Mouse (Mus musculus): ENCODE data around the gene Pxn.
"Not testable (repeated sequence)": the region's sequence is repeated elsewhere in the genome, so short reads cannot be mapped to it uniquely, and the experiment has no call there.

Pxn gene

DNA sequence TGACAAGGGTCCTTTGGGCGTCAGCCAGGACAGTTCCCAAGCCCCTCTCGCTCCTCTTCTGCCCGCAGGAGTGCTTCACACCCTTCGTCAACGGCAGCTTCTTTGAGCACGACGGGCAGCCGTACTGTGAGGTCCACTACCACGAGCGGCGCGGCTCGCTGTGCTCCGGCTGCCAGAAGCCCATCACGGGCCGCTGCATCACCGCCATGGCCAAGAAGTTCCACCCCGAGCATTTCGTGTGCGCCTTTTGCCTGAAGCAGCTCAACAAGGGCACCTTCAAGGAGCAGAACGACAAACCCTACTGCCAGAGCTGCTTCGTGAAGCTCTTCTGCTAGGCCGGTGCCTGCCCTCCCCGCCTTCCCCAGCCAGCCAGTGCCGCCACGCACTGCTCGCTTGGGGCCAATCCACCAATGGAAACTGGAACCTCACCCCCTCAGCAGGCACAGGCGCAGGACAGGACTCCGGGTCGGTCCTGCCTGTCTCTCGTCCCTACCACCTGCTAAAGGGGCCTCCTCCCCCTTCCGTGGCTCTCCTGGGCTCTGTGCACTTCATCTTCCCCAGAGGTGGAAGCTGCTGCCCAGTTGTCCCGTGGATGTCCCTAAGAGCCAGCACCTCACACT, 47.4 kb downstream of the Pxn start:
- no peak for DNase-seq (ENCODE audit: low spot score)

DNA sequence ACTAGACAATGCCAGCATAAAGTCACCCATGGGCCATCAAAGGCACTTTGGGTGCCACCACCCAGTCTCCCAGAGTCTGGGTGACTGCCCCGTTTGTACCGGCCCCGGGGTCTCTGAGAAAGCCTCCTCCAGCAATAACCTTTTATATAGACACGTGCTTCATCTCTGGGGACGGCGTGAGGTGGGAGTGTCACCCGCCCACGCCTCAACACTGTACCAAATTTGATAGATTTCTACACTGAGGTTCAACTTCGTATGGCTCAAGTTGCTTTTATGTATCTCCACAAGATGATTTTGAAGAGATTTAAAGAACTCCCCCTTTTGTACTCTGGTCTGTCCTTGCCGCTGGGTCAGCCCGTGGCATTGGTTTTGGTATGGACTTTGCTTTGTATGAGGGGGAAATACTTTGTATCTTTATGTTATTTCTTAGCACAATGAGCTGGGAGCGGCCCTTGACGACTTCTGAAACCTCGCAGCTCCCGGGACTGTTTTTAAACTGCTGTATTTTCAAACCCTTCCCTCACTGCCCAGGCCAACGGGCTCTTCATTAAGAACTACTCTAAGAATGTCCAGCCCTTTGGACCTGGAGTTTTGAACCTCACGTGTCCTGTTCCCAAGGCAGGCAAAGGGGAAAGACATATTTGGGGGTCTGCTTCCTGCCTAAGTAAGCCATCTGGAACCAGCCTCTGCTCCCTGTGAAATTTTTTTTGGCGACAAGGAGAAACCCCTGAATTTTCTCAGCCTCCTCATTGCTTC, 48.2 kb downstream of the Pxn start:
- no peak for DNase-seq (ENCODE audit: low spot score)

DNA sequence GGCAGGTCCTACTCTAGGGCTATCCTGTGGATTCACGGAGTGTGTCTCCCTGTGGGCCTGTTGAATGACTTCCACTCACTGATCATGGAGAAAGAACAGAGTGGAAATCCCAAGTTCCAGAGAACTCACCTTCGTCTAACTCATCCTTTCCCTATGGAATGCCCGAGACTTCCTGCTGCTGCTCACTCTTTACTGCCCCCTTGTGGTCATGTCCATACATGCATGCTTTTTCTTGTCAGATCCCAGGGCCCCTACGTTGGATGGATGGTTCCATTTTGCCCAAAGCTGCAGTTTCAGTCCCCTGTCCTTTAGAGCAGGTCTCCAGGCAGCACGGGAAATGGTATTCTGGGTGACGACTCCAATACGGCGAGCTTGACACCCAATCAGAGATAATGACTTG, 49.7 kb downstream of the Pxn start:
- DNase-seq (ENCODE audit: low spot score): peak; percentile 60

DNA sequence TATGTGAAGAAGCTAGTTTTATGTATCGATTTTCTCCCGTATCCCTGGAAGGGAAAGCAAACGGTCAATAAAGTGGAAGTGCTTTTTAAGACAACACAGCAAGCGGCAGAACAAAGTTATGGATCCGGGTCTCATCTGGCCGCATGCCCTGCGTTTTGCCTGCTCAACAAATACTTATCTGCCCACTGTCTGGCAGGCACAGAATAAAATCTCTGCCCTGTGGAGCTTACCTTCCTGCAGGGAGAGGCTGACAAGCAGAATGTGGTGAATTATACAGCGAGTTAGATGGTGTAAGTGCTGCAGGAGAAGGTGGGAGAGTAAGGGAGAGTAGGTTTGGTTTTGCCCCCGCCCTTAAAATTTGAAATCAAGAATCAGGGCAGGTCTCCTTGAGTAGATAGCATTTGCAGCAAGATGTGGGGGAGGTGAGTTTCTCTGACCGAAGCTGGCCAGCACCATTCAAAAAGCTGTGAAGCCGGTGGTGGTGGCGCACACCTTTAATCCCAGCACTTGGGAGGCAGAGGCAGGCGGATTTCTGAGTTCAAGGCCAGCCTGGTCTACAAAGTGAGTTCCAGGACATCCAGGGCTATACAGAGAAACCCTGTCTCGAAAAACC, 51.8 kb downstream of the Pxn start:
- DNase-seq (ENCODE audit: low spot score): no peak

DNA sequence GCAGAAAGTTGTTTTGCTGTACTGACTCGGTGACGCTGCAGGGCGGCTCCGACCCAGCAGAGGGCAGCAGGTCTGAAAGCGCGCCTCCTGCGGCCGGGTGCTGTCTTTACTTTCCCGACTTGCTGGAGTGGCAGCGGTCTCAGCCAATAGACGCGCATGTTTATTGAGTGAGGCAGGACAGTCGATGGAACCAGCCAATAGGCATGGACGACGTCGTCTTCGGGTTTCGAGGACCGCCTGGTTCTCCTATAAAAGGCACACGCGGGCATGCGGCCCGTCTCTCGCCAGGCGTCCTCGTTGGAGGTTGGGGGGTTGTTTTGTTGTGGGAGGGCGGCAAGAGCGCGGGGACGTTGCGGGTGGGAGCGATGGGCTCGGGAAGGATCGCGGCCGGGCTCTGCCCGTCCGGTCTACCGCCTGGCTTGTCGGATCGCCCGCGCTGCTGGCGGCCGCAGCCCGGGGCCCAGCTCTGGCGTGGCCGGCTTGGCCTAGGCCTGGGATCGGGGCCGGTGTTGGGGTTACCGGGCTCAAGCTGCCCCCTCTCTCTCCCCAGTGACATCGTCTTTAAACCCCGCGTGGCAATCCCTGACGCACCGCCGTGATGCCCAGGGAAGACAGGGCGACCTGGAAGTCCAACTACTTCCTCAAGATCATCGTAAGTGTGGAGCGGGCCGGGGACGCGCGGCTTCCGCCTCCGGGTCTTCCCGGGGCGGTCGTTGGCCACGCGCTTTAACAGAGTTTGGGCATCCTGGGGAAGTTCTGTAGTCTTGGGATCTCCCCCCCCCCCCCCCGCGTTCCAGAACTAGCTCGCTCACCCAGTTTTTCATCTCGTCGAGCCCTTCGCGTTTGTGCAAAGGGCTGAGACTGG, 53.0 kb downstream of the Pxn start, which contains the start of gene Rplp0:
TSS of gene Rplp0 (plus strand) at position 231 of the 865 bp plus-strand sequence.
- peak; percentile 100 for DNase-seq (ENCODE audit: low spot score)

DNA sequence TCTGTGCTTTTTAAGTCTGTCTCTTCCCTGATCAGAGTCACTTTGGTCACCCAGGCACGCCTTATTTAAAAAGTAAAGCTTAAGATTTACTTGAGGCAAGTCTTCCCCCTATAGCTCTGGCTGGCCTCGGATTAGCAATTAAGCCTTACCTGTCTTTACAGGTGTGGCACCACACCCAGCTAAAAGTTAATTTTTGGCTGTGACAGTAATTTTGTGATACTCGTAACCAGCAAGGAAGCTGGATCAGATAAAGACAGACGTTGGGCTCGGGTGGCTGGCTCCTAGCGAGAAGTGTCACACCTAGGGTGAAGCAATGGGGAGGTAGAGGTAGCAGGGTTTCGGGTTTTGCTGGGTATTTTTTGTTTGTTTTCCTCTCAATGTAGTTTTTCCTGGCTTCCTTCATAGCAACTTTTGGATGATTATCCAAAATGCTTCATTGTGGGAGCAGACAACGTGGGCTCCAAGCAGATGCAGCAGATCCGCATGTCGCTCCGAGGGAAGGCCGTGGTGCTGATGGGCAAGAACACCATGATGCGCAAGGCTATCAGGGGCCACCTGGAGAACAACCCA, 53.9 kb downstream of the Pxn start:
- DNase-seq (ENCODE audit: low spot score): no peak

DNA sequence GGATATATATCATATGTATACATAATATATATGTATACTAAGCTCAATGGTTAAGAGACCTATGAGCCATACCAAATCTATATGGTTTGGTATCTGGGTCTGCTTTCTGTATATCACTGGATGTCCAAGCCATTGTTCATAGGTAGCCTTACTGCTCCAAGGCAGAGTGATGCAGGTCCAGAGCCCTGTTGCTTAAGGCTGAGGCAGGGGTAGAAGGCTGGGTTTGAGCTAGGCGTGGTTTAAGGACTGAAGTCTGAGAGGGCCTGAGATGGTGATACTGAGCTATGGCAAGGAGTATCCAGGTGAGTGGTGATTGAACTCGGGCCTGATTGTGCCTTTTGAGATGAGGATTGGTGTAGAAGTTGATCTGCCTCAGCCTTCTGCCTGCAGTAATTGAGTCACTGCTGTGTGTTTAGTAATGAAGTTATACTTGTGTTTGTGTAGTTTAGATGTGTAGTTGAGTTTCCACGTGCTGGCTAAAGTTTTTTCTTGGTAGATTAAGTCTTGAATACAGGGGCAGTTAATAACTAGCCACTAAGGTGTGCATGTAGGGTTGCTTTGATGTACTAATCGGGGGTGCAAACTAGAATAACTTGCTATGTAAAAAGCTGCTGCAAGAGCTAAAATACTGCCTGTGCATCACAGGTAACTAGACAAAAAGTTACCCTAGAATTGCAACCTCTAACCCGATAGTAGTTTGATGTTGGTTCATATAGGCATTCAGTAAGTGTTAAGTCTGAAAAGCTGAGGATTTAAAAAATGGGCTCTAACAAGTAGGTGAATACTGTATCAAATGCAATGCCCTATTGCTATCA, 57.5 kb downstream of the Pxn start:
- DNase-seq (ENCODE audit: low spot score): no peak

DNA sequence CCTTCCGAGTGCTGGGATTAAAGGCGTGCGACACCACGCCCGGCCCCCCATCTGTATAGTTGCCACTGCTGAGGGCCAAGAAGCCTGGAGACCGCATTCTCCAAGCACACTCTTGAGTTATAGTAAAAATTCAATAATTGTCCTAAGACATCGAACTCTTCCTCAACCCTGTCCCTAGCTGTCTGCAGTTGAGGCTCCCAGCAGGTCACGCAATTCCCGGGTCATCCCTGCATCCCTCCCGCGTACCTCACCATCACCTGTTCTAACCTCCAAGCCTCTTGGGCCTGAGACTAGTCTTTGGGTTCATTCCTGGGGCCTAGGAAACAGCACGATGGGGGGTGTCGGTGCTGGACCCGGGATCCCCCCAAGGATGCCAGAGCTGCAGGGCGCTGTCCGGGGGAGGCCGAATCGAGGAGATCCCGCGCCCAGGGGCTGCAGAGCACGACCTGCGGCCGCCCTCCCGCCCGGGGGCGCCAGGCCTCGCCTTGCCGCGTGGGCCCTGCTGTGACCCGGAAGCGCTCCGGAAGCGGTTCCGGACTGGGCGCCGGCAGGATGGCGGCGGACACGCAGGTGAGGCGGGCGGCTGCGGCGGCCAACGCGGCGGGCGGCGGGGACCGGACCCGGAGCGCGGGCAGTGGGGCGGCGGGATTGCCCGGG, 58.4 kb downstream of the Pxn start, which contains the start of gene Gcn1l1:
TSS of gene Gcn1l1 (plus strand) at position 518 of the 657 bp plus-strand sequence.
- DNase-seq (ENCODE audit: low spot score): peak; percentile 72

DNA sequence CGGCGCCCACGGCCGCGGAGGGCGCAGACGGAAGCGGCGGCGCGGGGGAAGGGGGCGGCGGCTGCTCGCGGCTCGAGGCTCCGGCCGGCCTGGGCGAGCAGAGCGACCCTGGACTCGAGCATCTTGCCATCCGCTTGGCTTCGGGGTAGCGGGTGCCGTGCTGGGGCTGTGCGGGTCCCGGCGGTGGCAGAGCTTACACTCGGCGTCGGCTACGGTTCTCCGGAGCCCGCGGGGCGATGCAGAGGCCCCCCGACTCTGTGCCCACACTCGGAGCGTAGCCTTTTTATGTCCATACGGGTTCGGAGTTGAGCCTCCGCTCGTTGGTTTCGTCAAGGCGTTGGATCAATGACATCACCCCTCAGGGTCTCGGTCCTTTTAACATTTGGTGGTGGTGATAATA, 58.9 kb downstream of the Pxn start:
- DNase-seq (ENCODE audit: low spot score): no peak

DNA sequence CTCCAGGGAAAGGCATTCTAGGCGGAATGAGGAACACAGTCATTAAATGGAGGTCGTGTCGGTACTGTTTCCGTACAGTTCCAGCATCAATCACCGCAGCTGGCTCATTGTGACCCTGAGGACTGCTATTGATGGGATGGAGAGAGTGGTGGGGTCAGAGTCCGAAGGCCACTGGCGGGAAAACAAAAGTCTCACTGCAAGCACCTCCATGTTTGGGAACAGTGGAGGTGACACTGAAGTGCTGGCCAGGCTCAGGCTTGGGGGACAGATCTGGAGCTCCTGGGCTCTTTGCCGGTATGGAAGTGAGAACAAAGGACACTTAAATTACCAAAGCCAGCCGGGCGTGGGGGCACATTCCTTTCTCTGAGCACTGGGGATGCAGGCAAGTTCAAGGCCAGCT, 62.2 kb downstream of the Pxn start:
- no peak for DNase-seq (ENCODE audit: low spot score)

DNA sequence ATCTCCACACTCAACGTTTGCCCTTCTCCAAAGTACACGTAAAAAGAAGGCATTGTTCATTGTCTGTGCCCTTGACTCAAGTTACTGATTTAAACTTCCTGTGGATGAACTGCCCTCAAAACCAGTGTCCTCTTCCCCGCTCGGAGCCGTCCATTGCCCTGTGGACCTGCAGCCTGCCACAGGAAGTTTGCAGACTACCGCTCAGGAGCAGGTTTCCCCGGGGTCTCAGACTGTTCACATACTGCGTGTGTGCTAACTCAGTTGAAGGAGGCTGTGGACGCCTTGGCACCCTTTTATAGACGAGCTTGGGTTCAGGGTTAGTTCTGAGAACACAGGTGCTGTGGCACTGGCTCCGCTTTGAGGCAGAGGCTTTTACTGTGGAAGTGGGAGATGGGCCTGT, 62.8 kb downstream of the Pxn start:
- no peak for DNase-seq (ENCODE audit: low spot score)

DNA sequence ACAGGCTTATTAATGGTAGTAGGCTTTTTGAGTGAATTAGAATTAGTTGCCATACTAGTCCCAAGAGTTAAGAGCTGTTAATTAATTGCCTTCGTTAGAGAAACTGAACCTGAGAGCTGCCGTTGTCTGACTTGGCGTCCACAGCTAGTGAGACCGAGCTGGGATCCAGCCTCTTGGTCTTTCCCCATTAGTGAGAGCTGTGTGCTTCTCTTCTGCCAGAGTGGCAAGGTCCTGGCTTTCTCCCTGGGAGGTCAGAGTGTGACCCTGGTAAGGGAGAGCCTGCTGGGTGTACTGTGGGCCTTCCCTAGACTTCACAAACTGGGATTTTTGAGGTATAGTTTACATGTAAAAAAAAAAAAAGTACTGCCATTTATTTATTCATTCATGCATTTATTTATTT, 63.2 kb downstream of the Pxn start:
- no peak for DNase-seq (ENCODE audit: low spot score)

DNA sequence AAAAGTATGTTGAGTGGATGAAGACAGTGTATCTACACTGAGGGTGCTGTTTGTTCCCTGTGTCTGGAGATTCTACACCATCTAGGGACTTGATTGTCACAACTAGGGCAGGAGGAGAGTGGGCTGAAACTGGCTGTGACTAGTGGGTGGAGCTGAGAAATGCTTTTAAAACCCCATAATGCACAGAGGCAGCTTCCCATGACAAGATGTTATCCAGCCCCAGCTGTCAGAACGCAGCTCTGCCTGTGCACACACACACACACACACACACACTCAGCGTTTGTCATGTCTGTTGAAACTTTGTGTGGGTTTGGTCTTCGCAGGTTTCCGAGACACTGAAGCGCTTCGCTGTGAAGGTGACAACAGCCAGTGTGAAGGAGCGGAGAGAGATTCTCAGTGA, 64.6 kb downstream of the Pxn start:
- DNase-seq (ENCODE audit: low spot score): no peak

DNA sequence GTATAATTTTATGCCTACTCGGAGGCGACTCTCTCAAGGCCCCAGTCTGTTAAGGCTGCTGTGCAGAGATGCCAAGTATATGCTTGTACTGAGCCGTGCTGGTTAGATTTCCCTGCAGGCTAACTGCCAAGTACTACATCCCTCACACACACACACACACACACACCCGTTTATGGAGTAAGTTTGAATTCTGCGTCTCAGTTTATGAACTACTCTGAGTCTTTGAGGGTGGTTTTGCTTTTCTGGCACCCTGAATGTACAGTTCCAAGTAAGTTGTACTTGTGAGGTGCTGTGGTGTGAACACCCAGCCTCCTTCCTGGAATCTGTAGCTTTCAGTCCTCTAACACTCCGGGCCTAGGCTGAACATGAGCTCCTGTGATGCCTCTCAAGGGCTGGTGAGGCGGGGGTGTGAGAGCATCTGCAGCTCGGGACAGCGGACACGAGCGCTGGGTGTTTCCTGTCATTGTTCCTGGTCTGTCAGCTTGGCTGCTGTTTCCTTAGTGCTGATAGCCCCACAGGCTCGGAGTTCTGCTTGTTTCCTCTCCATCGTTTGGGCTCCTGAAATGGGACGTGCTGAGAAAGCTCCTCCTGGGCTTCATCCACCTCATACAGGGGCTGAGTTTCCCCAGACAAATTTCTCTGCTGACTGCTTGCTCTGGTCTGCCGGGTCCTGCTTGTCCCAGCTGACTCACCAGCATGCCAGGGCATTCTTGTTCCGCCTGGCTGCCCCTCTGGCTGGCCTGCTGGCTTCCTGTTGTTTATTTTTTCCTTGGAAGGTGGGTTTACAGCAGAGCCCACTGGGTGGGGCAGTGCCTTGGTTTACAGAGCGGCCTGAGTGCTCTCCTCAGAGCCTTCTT, 66.4 kb downstream of the Pxn start:
- no peak for DNase-seq (ENCODE audit: low spot score)

DNA sequence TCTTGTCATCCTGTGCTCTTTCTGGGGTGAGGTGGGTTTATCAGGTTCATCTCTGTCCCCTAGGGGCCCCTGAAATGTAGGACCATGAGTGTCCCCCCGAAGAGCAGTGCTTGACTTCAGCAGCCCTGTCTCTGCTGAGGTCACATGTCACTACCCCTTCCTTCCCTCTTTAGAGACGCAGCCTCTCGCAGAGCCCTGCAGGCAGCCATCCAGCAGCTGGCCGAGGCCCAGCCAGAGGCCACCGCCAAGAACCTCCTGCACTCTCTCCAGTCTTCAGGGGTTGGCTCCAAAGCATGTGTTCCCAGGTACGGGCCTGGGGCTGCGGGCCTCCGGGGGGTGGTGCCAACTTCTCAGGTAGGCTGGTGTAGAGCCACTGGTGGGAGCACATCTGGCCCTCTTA, 68.5 kb downstream of the Pxn start:
- no peak for DNase-seq (ENCODE audit: low spot score)

DNA sequence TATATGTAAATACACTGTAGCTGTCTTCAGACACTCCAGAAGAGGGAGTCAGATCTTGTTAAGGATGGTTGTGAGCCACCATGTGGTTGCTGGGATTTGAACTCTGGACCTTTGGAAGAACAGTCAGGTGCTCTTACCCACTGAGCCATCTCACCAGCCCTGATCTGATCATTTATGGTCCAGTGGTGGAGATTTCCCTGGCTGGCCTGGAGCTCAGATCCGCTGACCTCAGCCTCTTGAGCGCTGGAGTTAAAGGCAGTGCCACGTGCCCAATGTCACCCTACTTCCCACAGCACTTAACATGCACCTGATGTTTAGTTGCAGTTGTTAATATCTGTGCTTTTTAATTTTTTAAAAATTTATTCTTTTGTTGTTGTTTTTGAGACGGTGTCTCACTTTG, 71.2 kb downstream of the Pxn start:
- DNase-seq (ENCODE audit: low spot score): not testable (repeated sequence)

DNA sequence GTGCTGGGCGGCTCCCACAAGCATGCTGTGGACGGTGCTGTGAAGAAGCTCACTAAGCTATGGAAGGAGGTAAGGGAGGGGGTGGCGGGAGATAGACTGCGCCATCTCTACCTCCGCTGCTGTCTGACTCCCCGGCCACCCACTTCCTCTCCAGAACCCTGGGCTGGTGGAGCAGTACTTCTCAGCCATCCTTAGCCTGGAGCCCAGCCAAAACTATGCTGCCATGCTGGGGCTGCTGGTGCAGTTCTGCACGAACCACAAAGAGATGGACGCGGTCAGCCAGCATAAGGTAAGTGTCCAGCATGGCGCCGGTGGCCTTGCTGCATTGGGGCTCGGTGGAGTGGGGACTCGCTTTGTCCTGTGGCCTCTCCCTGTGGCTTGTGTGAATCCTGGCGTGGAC, 72.4 kb downstream of the Pxn start:
- DNase-seq (ENCODE audit: low spot score): no peak

DNA sequence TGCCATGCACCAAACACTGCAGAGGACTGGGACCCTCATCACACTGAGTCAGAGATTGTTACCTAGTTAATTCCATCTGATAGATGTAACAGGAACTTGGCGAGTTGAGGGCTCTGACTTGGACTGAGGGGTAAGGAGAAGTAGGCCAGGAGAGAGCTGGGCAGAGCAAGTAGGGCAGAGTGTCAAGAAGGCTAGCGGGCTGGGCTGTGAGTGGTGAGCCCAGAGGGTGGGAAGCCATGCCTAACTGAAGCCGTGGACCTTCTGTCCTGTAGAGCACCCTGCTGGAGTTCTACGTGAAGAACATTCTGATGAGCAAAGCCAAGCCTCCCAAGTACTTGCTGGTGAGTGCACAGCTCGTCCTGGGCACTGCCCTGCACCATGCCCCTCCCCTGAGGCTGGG, 72.9 kb downstream of the Pxn start:
- no peak for DNase-seq (ENCODE audit: low spot score)

DNA sequence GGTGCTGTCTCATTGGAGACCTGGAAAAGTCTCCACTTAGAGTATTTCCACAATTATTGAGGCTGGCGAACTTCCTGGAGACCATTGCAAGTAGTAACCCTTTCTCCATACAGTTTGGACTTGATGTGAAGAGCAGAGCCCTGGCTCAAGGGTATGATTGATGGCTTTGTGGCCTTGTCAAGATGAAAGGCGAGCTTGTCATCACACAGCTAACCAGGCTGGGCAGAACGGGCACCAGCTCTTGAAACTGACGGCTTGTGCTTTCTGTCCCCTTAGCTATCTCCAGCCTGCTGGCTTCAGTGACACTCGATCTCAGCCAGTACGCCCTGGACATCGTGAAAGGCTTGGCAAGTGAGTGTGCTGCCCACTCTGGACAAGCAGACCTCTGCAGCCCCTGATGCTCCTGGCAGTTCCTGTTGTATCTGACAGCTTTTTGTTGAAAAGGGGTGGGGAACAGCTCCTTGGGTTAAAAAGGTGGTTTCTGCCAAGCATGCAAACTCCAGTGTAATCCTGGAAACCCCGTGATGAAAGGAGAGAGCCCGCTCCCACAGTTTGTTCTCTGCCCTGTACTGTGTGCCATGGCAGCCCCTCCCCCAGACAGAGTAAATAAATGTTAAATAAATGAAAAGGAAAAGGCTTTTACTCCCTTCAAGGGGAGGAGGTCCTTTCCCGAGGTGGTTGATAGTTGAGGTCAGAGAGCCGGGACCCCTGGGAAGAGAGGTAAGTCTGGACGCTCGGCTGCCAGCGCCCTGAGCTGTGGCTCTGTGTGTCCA, 73.9 kb downstream of the Pxn start:
- no peak for DNase-seq (ENCODE audit: low spot score)
